Mouse (Mus musculus): ENCODE data around the gene Rab5b. TPM values are rescaled to one million over a fixed set of nuclear protein-coding genes. Genes with fewer than 3 reads are reported as not detected.

Rab5b gene
- polyA plus RNA-seq, 1 experiment from 2014 or later: 37.8 TPM

DNA sequence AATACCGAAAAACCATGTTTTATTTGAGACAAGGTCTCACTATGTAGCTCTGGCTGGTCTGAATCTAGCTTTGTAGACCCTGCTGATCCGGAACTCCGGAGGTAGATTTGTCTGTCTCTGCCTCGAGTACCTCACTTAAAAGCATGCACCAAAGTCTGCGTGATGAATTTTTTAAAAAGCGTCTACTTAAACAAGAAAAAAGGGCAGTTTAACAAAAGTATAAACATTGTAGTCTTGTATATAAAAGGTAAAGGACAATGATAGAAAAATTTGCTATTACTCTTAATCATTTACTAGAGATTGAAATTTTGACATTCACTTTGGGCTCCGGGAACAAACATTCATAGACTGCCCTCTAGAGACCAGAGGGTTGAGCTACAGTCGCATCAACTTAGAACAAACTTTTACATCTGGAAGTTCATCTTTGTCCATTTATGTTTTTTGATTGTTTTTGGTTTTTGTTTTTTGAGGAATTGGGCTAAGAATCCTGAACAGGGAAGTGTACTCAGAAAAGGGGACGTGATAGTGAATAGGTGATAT, 21.5 kb downstream of the Rab5b start:
- Histone ChIP-seq H3K9me3 (ENCODE audit: control insufficient read depth) (no peaks in the 10 kb centered on the region), H3K9ac (ENCODE audit: low read depth, low read length) (peak overlapping the region; percentile 49; the same call in 1 of the 2 replicates), H3K4me2 (replicated peaks; ENCODE audit: low read depth) (peak overlapping the region; percentile 96), H3K27ac (ENCODE audit: low read depth, low read length) (no peak overlapping the region), H3K4me1 (replicated peaks; ENCODE audit: control insufficient read depth, insufficient read depth, low read length) (no peaks in the 10 kb centered on the region), H3K36me3 (ENCODE audit: control insufficient read depth, insufficient read depth) (peaks cover 9% of the 10 kb centered on the region; the same call in 1 of the 2 replicates), H3K4me3 (ENCODE audit: low read depth, low read length) (peak overlapping the region; percentile 67), H3K27me3 (replicated peaks; ENCODE audit: control insufficient read depth, insufficient read depth, low read length) (no peaks in the 10 kb centered on the region)
- ATAC-seq: no peak
- peak; percentile 77 for TF ChIP-seq CTCF (IDR thresholded peaks at IDR 0.05; ENCODE audit: low read depth)
- WGBS: 4% methylated on average over 9 of the region's 9 CpGs

DNA sequence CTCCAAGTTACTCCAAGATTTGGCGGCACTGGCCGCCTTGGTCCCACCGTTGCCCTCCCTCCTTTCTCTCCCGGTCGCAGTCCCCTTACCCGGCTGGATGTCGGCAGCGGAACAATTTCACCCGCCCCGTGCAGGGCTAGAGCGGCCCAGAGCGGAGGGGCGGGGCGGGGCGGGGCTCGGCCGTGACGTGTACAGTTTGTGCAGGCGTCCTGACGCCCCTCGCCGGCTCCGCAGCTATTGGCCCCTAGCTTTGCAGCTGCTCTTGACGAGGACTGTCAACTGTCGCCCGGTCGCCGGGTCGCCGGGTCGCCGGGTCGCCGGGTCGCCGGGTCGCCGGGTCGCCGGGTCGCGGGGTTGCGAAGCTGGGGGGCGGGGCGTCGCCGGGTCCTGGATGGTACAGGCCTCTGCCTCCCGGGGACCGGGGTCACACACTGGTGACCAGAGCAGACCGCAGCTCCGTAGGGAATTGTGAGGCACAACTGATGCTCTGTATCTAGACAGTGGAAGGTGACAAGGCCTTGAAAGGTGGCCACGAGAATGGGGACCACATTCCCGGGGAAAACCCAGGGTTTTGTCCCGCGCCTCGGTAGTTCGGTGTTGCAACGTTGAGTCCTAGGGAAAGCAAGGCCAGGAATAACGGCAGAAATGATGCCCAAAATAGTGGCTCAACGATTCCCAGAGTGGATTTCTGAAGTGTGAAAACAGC, 22.1 kb downstream of the Rab5b start, which contains the start of gene Suox:
Gene Suox, minus strand, starts transcription at position 311 of the 706 bp plus-strand sequence.
- TF ChIP-seq CTCF (IDR thresholded peaks at IDR 0.05; ENCODE audit: low read depth): no peak
- Histone ChIP-seq H3K27me3 (replicated peaks; ENCODE audit: control insufficient read depth, insufficient read depth, low read length) (no peaks in the 10 kb centered on the region), H3K4me2 (replicated peaks; ENCODE audit: low read depth) (peak within 1 kb of the TSS; percentile 96), H3K4me1 (replicated peaks; ENCODE audit: control insufficient read depth, insufficient read depth, low read length) (no peaks in the 10 kb centered on the region), H3K9ac (ENCODE audit: low read depth, low read length) (peak within 1 kb of the TSS; percentile 49), H3K36me3 (ENCODE audit: control insufficient read depth, insufficient read depth) (peaks cover 5% of the 10 kb centered on the region; the same call in 1 of the 2 replicates), H3K4me3 (ENCODE audit: low read depth, low read length) (peak within 1 kb of the TSS; percentile 67), H3K9me3 (ENCODE audit: control insufficient read depth) (no peaks in the 10 kb centered on the region), H3K27ac (ENCODE audit: low read depth, low read length) (peak within 1 kb of the TSS; percentile 23; the same call in 1 of the 2 replicates)
- WGBS: under 1% methylated on average over 57 of the region's 60 CpGs
- peak; percentile 76 for ATAC-seq

DNA sequence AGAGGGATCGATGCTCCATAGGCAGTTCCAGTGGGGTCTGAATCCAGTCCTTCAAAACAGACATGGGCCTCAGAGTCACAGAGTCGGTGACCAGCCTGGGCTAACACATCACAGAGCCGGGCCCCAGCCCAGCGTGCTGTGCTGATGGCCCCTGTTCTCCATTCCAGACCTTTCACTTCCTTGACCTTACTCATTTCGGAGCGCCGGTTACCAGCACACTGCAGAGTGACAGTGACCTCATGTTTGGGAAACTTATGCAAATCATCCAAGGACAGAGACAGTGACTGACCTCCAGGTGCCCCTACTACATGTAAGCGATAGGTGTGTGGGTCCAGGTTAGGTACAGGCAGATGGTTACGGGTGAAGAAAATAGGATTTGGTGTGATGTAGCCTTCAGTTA, 24.9 kb downstream of the Rab5b start:
- peaks cover 5% of the 10 kb centered on the region; the same call in 1 of the 2 replicates for H3K36me3 ChIP-seq (ENCODE audit: control insufficient read depth, insufficient read depth)

DNA sequence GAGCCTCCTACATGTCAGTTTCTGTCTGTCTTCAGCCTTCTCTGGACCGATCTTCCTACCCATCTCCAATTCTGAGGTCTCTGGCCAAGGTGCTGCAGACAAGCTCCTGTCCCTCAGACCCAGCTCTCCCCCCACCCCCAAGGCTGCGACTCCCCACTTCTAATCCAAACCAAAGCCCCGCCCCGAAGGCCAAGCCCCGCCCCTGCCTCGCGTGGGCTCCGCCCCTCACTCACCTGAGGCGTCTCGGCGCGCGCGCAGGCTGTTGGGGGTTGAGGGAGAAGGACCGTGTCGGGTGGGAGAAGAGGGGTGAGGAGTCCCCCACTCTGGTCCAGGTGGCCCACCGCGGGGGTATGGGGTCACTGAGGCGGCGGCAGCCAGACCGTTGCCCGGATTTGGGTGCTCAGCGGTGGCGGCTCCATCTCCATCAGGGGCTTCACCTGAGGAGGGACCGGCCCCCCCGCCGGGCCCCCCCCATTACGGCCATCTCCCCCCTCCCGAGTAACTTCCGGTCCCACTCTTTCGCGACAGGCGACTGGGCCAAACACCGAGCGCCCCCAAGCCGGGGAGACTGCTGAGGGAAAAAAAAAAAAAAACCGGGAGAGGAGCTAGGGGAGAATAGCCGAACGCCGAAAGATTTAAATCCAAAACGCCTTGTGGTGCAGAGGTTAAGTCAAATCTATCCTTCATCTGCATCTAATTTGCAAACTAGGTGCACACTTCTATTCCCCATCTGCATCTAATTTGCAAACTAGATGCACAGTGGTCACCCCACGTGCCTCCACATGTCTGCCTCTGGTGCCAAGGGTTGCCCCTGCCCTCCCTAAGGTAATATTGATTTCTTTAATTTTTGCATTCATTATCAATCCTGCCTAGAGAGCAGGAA, 27.0 kb downstream of the Rab5b start:
- no peak for TF ChIP-seq CTCF (IDR thresholded peaks at IDR 0.05; ENCODE audit: low read depth)
- 2% methylated on average over 42 of the region's 42 CpGs for WGBS
- H3K4me1 ChIP-seq (replicated peaks; ENCODE audit: control insufficient read depth, insufficient read depth, low read length): no peaks in the 10 kb centered on the region; the same call in 1 of the 2 replicates
- no peaks in the 10 kb centered on the region for H3K9me3 ChIP-seq (ENCODE audit: control insufficient read depth)
- H3K4me2 ChIP-seq (replicated peaks; ENCODE audit: low read depth): peak overlapping the region; percentile 96
- H3K4me3 ChIP-seq (ENCODE audit: low read depth, low read length): peak overlapping the region; percentile 65
- H3K27ac ChIP-seq (ENCODE audit: low read depth, low read length): no peak overlapping the region
- H3K36me3 ChIP-seq (ENCODE audit: control insufficient read depth, insufficient read depth): peaks cover 5% of the 10 kb centered on the region; the same call in 1 of the 2 replicates
- peak overlapping the region; percentile 61 for H3K9ac ChIP-seq (ENCODE audit: low read depth, low read length)
- ATAC-seq: 0 out of 2 replicates have a peak, but pooled peaks have one; percentile 48
- no peaks in the 10 kb centered on the region for H3K27me3 ChIP-seq (replicated peaks; ENCODE audit: control insufficient read depth, insufficient read depth, low read length)

More for the DNA sequence above, 24.9 kb downstream of the Rab5b start:
- Histone ChIP-seq H3K4me3 (ENCODE audit: low read depth, low read length) (no peak overlapping the region), H3K4me1 (replicated peaks; ENCODE audit: control insufficient read depth, insufficient read depth, low read length) (no peaks in the 10 kb centered on the region; the same call in 1 of the 2 replicates), H3K4me2 (replicated peaks; ENCODE audit: low read depth) (no peak overlapping the region), H3K9me3 (ENCODE audit: control insufficient read depth) (no peaks in the 10 kb centered on the region), H3K27me3 (replicated peaks; ENCODE audit: control insufficient read depth, insufficient read depth, low read length) (no peaks in the 10 kb centered on the region), H3K9ac (ENCODE audit: low read depth, low read length) (no peak overlapping the region), H3K27ac (ENCODE audit: low read depth, low read length) (no peak overlapping the region)
- WGBS: 95% methylated on average over 9 of the region's 9 CpGs
- ATAC-seq: no peak
- no peak for TF ChIP-seq CTCF (IDR thresholded peaks at IDR 0.05; ENCODE audit: low read depth)

DNA sequence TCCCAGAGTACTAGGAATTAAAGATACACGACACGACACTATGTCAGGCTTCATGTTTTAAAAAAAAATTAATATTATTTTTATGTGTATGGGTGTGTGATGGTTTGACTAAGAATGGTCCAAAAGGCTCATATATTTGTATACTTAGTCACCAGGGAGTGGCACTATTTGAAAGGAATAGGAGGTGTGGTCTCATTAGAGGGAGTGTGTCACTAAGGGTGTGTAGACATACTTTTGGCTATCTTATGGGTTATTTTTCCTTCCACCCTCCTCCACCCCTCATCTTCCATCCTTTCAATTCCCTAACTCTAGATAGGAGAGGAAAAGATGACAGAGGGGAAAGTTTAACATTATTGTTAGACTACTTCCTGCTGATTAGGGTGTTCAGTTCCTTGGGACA, 30.3 kb downstream of the Rab5b start:
- Histone ChIP-seq H3K36me3 (ENCODE audit: control insufficient read depth, insufficient read depth) (peaks cover 4% of the 10 kb centered on the region; the same call in 1 of the 2 replicates), H3K4me3 (ENCODE audit: low read depth, low read length) (no peak overlapping the region), H3K9me3 (ENCODE audit: control insufficient read depth) (no peaks in the 10 kb centered on the region), H3K27me3 (replicated peaks; ENCODE audit: control insufficient read depth, insufficient read depth, low read length) (no peaks in the 10 kb centered on the region), H3K9ac (ENCODE audit: low read depth, low read length) (no peak overlapping the region), H3K27ac (ENCODE audit: low read depth, low read length) (no peak overlapping the region), H3K4me2 (replicated peaks; ENCODE audit: low read depth) (no peak overlapping the region), H3K4me1 (replicated peaks; ENCODE audit: control insufficient read depth, insufficient read depth, low read length) (no peaks in the 10 kb centered on the region; the same call in 1 of the 2 replicates)
- 96% methylated on average over 2 of the region's 2 CpGs for WGBS
- no peak for ATAC-seq
- no peak for TF ChIP-seq CTCF (IDR thresholded peaks at IDR 0.05; ENCODE audit: low read depth)

DNA sequence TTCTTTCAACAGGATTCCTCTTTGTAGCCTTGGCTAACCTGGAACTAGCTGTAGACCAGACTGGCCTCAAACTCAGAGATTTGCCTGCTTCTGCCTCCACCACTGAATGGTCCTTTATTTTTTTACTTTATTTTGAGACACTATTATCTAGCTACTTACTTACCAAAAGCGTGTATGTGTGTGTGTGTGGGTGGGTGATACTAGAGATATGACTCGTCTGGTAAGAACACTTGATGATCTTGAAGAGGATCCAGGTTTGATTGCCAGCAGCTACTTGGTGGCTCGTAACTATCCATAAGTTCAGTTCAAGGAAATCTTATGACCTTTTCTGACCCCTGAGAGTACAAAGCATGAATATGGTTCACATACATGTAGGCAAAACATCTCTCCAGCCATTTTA, 30.8 kb downstream of the Rab5b start:
- Histone ChIP-seq H3K4me2 (replicated peaks; ENCODE audit: low read depth) (no peak overlapping the region), H3K4me3 (ENCODE audit: low read depth, low read length) (no peak overlapping the region), H3K27ac (ENCODE audit: low read depth, low read length) (no peak overlapping the region), H3K9me3 (ENCODE audit: control insufficient read depth) (no peaks in the 10 kb centered on the region), H3K4me1 (replicated peaks; ENCODE audit: control insufficient read depth, insufficient read depth, low read length) (no peaks in the 10 kb centered on the region; the same call in 1 of the 2 replicates), H3K27me3 (replicated peaks; ENCODE audit: control insufficient read depth, insufficient read depth, low read length) (no peaks in the 10 kb centered on the region), H3K9ac (ENCODE audit: low read depth, low read length) (no peak overlapping the region), H3K36me3 (ENCODE audit: control insufficient read depth, insufficient read depth) (no peaks in the 10 kb centered on the region)
- WGBS: 83% methylated on average over 3 of the region's 3 CpGs
- ATAC-seq: no peak
- no peak for TF ChIP-seq CTCF (IDR thresholded peaks at IDR 0.05; ENCODE audit: low read depth)
